Mouse (Mus musculus): ENCODE measurements around the gene Thsd4.

DNA sequence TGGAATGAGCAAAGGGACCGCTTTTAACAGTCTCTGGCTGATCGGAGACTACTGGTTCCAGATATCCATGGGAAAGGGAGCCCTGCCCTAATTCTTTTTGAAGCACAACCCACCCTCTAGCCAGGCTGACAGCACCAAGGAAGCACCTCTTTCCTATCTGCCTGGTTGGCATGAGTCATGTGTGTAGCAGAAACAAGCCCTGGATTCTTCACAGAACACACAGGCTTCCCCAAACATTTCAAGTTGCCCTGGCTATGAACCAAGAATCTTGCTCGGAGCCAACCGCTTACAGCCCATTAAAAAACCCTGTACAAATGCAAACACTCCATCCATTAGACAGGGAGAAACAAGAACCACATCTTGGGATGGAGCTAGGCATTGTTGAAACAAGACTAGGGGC lies 76.0 kb downstream of the Thsd4 start:
- no peak for TF ChIP-seq ZC3H11A (IDR thresholded peaks at IDR 0.05; ENCODE audit: borderline replicate concordance, low read depth, low read length)
- TF ChIP-seq ZNF384 (IDR thresholded peaks at IDR 0.05; ENCODE audit: low read depth, low read length), result no peak
